Mouse (Mus musculus): ENCODE data around the gene Sarnp. TPM values are rescaled to one million over a fixed set of nuclear protein-coding genes. Genes with fewer than 3 reads are reported as not detected.

The Sarnp gene
- polyA plus RNA-seq, 1 experiment, result 288 TPM

DNA sequence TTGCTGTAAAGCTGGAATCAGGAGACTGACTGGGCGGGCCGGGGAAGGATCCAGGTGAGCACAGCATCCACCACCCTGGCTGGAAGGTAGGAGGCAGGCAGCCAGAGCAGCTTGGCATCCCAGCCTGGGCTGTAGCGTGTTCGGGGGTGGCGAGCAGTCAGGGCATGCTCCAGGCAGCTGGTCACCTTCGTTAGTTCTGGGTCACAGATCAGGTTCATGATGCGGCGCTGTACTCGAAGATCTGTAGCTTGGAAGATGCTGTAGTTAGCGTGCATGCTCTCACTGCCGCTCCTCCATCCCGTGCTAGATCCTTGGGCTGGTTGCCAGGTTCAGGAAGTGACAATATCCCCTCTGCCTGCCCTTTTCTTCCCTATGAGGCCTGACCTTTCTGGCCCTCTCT is 96.6 kb downstream of the Sarnp start:
- Histone ChIP-seq H3K9ac (ENCODE audit: low read depth, poor library complexity, severe bottlenecking) (no peak overlapping the region), H3K27me3 (ENCODE audit: control insufficient read depth, insufficient read depth, low read length, poor library complexity, severe bottlenecking) (no peaks in the 10 kb centered on the region), H3K36me3 (ENCODE audit: control insufficient read depth, insufficient read depth, low read length, poor library complexity, severe bottlenecking) (peaks cover 10% of the 10 kb centered on the region), H3K4me1 (ENCODE audit: control insufficient read depth, insufficient read depth, low read length) (peaks cover 1% of the 10 kb centered on the region), H3K27ac (ENCODE audit: insufficient read depth, low read length) (peak overlapping the region; percentile 7; the same call in 1 of the 2 replicates), H3K9me3 (replicated peaks; ENCODE audit: control insufficient read depth, insufficient read depth, low read length, poor library complexity, severe bottlenecking) (no peaks in the 10 kb centered on the region), H3K4me3 (ENCODE audit: low read depth, low read length) (no peak overlapping the region)
- TF ChIP-seq POLR2A (IDR thresholded peaks at IDR 0.05; ENCODE audit: insufficient read depth, low read length), result no peak
- TF ChIP-seq CTCF (IDR thresholded peaks at IDR 0.05; ENCODE audit: low read depth, low read length), result no peak

DNA sequence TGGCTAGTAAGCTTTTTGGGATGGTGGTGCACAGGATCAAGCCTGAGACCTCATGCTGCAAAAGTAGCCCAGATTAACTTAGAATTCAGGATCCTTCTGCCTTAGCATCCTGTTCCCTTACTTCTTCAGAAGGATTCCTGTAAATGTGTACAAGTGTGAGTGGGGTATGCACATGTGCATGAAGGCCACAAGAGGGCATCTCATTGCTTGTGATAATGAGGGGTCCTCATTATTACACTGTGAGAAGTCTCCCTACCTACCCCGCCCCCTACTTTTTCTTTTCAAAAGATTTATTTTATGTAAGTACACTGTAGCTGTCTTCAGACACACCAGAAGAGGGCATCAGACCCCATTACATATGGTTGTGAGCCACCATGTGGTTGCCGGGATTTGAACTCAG is 98.4 kb downstream of the Sarnp start:
- peaks cover 10% of the 10 kb centered on the region for H3K36me3 ChIP-seq (ENCODE audit: control insufficient read depth, insufficient read depth, low read length, poor library complexity, severe bottlenecking)

DNA sequence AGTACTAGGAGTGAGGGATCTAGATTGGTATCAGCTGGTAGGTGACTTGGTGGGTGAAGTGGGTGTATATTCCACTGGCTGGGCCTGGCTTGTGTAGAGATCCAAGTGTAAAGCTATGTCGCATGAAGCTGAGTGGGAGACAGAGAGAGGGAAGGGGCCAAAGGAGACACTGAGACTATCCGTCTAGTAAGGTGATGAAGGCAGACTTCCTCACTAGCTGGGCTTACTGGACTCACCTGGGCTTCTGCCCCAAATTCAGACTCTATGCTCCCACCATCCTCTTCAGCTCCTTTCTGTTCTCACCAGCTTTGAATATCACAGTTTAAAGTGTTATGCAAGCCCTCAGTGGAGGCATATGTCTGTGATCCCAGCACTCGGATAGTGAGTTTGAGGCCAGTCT is 99.5 kb downstream of the Sarnp start:
- Histone ChIP-seq H3K27me3 (ENCODE audit: control insufficient read depth, insufficient read depth, low read length, poor library complexity, severe bottlenecking) (no peaks in the 10 kb centered on the region), H3K9me3 (replicated peaks; ENCODE audit: control insufficient read depth, insufficient read depth, low read length, poor library complexity, severe bottlenecking) (no peaks in the 10 kb centered on the region), H3K4me1 (ENCODE audit: control insufficient read depth, insufficient read depth, low read length) (peaks cover 1% of the 10 kb centered on the region), H3K27ac (ENCODE audit: insufficient read depth, low read length) (no peak overlapping the region), H3K36me3 (ENCODE audit: control insufficient read depth, insufficient read depth, low read length, poor library complexity, severe bottlenecking) (peaks cover 10% of the 10 kb centered on the region), H3K4me3 (ENCODE audit: low read depth, low read length) (no peak overlapping the region), H3K9ac (ENCODE audit: low read depth, poor library complexity, severe bottlenecking) (no peak overlapping the region)
- no peak for TF ChIP-seq POLR2A (IDR thresholded peaks at IDR 0.05; ENCODE audit: insufficient read depth, low read length)
- TF ChIP-seq EP300 (IDR thresholded peaks at IDR 0.05; ENCODE audit: insufficient read depth, low read depth, low read length), result no peak
- no peak for TF ChIP-seq CTCF (IDR thresholded peaks at IDR 0.05; ENCODE audit: low read depth, low read length)

More for the DNA sequence above, 98.4 kb downstream of the Sarnp start:
- H3K27ac ChIP-seq (ENCODE audit: insufficient read depth, low read length), result no peak overlapping the region
- no peak overlapping the region for H3K4me3 ChIP-seq (ENCODE audit: low read depth, low read length)
- H3K27me3 ChIP-seq (ENCODE audit: control insufficient read depth, insufficient read depth, low read length, poor library complexity, severe bottlenecking), result no peaks in the 10 kb centered on the region
- H3K4me1 ChIP-seq (ENCODE audit: control insufficient read depth, insufficient read depth, low read length), result peaks cover 1% of the 10 kb centered on the region
- no peaks in the 10 kb centered on the region for H3K9me3 ChIP-seq (replicated peaks; ENCODE audit: control insufficient read depth, insufficient read depth, low read length, poor library complexity, severe bottlenecking)
- TF ChIP-seq POLR2A (IDR thresholded peaks at IDR 0.05; ENCODE audit: insufficient read depth, low read length) (no peak), CTCF (IDR thresholded peaks at IDR 0.05; ENCODE audit: low read depth, low read length) (no peak), EP300 (IDR thresholded peaks at IDR 0.05; ENCODE audit: insufficient read depth, low read depth, low read length) (no peak)
- H3K9ac ChIP-seq (ENCODE audit: low read depth, poor library complexity, severe bottlenecking), result no peak overlapping the region

DNA sequence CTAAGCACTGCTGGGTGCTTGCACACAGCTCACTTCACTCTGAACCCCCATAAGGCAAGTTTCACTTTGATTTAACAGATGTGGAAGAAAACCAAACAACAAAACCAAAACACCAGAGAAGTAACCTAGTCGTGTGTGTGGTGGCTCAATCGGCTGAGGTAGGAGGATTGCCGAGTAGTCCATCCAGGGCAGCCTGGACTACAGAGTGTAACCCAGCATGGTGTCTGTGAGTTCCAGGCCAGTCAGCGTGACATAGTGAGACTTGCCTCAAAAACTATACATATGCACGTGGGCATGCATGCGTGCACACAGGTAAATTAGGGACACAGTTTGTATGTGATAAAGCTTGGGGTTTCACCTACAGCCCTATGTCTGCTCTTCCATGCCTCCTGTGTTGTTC is 100.3 kb downstream of the Sarnp start:
- H3K36me3 ChIP-seq (ENCODE audit: control insufficient read depth, insufficient read depth, low read length, poor library complexity, severe bottlenecking), result peaks cover 10% of the 10 kb centered on the region
- no peak for TF ChIP-seq POLR2A (IDR thresholded peaks at IDR 0.05; ENCODE audit: insufficient read depth, low read length)
- TF ChIP-seq EP300 (IDR thresholded peaks at IDR 0.05; ENCODE audit: insufficient read depth, low read depth, low read length), result no peak
- TF ChIP-seq CTCF (IDR thresholded peaks at IDR 0.05; ENCODE audit: low read depth, low read length), result no peak
- peaks cover 3% of the 10 kb centered on the region for H3K4me1 ChIP-seq (ENCODE audit: control insufficient read depth, insufficient read depth, low read length)
- H3K9ac ChIP-seq (ENCODE audit: low read depth, poor library complexity, severe bottlenecking), result no peak overlapping the region
- H3K27me3 ChIP-seq (ENCODE audit: control insufficient read depth, insufficient read depth, low read length, poor library complexity, severe bottlenecking), result no peaks in the 10 kb centered on the region
- no peak overlapping the region for H3K27ac ChIP-seq (ENCODE audit: insufficient read depth, low read length)
- no peaks in the 10 kb centered on the region for H3K9me3 ChIP-seq (replicated peaks; ENCODE audit: control insufficient read depth, insufficient read depth, low read length, poor library complexity, severe bottlenecking)
- no peak overlapping the region for H3K4me3 ChIP-seq (ENCODE audit: low read depth, low read length)

DNA sequence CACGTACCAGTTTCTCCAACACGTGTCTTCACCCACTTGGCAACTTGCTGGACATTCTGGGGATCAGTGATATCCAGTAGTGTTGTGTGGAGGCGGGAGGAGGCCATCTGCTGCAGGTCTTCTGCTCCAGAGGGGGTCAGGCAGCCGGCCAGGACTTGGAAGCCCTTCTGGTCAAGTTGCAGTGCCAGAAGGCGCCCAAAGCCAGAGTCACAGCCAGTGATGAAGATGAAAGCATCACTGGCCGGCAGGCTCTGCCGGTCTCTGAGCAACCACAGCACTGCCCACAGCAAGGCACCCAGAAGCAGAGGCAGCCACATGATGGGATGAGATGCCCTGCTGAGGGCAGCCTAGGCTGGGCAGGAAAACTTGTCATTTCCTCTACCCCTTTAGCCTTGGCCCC is 101.1 kb downstream of the Sarnp start:
- Histone ChIP-seq H3K4me3 (ENCODE audit: low read depth, low read length) (no peak overlapping the region), H3K27ac (ENCODE audit: insufficient read depth, low read length) (no peak overlapping the region), H3K36me3 (ENCODE audit: control insufficient read depth, insufficient read depth, low read length, poor library complexity, severe bottlenecking) (peaks cover 10% of the 10 kb centered on the region), H3K4me1 (ENCODE audit: control insufficient read depth, insufficient read depth, low read length) (peaks cover 3% of the 10 kb centered on the region), H3K27me3 (ENCODE audit: control insufficient read depth, insufficient read depth, low read length, poor library complexity, severe bottlenecking) (no peaks in the 10 kb centered on the region), H3K9ac (ENCODE audit: low read depth, poor library complexity, severe bottlenecking) (no peak overlapping the region), H3K9me3 (replicated peaks; ENCODE audit: control insufficient read depth, insufficient read depth, low read length, poor library complexity, severe bottlenecking) (no peaks in the 10 kb centered on the region)
- TF ChIP-seq POLR2A (IDR thresholded peaks at IDR 0.05; ENCODE audit: insufficient read depth, low read length) (no peak), CTCF (IDR thresholded peaks at IDR 0.05; ENCODE audit: low read depth, low read length) (no peak)

DNA sequence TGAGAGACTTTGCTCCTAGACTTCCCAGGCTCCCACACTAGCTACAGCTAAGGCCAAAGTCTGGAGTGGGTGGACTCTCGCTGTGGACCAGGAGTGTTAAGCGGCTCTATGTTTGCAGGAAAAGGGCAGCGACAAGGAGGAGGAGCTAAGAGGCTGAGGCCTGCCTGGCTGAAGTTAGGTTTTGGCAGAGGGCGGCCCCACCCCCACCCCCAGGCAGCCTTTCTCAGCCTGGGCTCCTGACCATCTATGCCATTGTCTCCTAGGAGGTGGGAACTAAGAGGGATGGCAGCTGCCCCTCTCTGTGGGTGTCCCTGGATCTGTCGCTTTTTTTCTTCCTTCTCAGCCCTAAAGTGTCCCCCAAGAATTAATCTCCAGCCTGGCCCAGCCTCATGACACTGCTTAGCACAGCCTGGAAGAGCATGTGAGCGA is 102.1 kb downstream of the Sarnp start:
- peaks cover 3% of the 10 kb centered on the region for H3K4me1 ChIP-seq (ENCODE audit: control insufficient read depth, insufficient read depth, low read length)

More for the DNA sequence above, 102.1 kb downstream of the Sarnp start:
- H3K9me3 ChIP-seq (replicated peaks; ENCODE audit: control insufficient read depth, insufficient read depth, low read length, poor library complexity, severe bottlenecking), result no peaks in the 10 kb centered on the region
- H3K36me3 ChIP-seq (ENCODE audit: control insufficient read depth, insufficient read depth, low read length, poor library complexity, severe bottlenecking), result peaks cover 10% of the 10 kb centered on the region
- no peak overlapping the region for H3K9ac ChIP-seq (ENCODE audit: low read depth, poor library complexity, severe bottlenecking)
- no peak overlapping the region for H3K4me3 ChIP-seq (ENCODE audit: low read depth, low read length)
- H3K27ac ChIP-seq (ENCODE audit: insufficient read depth, low read length), result no peak overlapping the region
- no peaks in the 10 kb centered on the region for H3K27me3 ChIP-seq (ENCODE audit: control insufficient read depth, insufficient read depth, low read length, poor library complexity, severe bottlenecking)
- TF ChIP-seq POLR2A (IDR thresholded peaks at IDR 0.05; ENCODE audit: insufficient read depth, low read length) (no peak), EP300 (IDR thresholded peaks at IDR 0.05; ENCODE audit: insufficient read depth, low read depth, low read length) (no peak), CTCF (IDR thresholded peaks at IDR 0.05; ENCODE audit: low read depth, low read length) (no peak)
